Mouse (Mus musculus) kidney, adult 2 months (tissue): ENCODE measurements at regions not wholly inside any gene's neighbourhood (a gene's known extent, or its start where the extent isn't known, plus 50 kb on each side); places are given as distances from the start of the nearest gene placed in this dataset.

ENCODE experiments used
- CTCF ChIP-seq: fragments of 200-500 bp; conservative IDR thresholded peaks from 2 replicates; pipeline ENCODE4 v1.5.1; 2011; ENCODE audit warnings: low read depth, mild to moderate bottlenecking, control low read depth, low read length, moderate library complexity, mixed read lengths; ENCODE audit not compliant: insufficient read depth, insufficient read length
- POLR2A ChIP-seq: fragments of 200-500 bp; IDR thresholded peaks from one replicate; pipeline ENCODE4 v1.6.1; 2011; ENCODE audit warnings: low read depth, low read length, control low read depth

- TF ChIP-seq CTCF (no peak), POLR2A (no peak)
These were observed 331.1 kb downstream of the Sfmbt2 start for GRCm38 (mm10) chr2:10701459-10701858.
